Mouse (Mus musculus) kidney, postnatal 36 days (tissue): Measurements from ENCODE around the gene Prps1l1.
A peak's percentile ranks its signal among the peaks of the same experiment; 100 is the strongest.

Experiments used
- DNase-seq, 2 experiments: peaks; one replicate each; pipeline ENCODE4 v3.0.0; 2021 to 2022; ENCODE audit warnings: mixed read lengths in 2 of 2

Gene Prps1l1

DNA sequence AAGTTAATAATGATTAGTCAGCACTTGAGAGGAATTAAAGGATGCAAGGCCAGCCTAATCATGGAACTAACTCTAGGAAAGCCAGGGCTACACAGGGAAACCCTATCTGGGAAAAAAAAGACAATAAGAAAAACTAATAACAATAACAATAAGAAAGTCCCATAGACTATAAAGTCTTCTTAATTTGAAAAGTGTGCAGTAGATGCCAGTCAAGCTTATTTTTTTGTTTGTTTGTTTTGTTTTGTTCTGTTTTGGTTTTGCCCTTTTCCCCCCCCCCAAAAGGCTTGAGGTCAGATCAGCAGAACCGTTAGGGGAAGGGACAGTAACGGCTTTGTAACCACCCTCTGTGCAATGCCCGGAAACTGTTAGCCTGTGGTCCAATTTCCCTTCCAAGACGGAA, at the start of gene Prps1l1:
Gene Prps1l1, plus strand, starts transcription at position 301 of the 400 bp plus-strand sequence.
- DNase-seq, result no peak

DNA sequence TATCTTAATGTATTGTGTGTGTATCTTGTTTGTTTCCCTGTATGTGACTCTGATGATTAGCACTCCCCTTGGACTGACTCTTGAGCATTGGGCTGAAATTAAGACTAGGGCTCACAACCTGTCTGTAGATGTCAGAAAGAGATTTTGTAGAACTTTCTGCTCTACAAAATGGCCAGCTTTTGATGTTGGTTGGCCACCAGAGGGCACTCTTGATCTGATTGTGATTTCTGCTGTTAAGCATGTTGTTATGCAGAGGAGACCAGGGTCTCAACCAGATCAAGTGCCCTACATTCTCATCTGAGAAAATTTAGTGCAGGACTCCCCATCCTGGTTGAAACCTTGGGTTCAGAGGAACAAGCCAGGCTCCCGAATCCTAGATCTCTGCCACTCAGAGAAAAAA, 46.6 kb upstream of the Prps1l1 start:
- DNase-seq, result peak; percentile 1 to 56

DNA sequence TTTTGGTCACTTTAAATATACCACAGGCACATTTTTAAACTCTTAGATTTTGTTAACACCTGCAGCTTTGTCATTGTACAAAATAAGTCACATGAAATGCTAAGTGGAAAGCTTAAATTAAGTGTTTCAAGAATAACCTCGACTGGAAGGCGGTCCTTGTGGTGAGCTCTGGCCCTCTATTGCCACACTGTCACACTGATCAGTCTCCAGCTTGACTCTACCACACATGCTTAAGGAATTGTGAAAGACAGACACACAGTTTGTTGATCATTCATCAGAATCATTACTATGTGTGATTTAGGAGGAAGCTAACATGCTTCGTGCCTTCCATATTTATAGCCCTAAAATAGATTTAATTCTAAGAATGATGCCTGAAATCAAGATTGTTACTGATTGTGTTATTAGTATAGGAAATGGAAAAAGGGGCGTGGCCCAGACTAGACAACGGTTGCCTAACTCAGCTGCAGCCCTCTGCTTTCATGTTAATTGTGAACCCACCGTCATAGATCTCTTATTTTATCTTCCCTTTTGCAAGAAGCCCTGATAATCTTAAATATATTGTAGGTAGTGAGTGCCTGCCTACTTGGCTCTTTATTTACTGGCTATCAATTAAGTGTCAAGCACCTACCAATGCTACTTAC, 35.4 kb upstream of the Prps1l1 start:
- DNase-seq, result no peak

DNA sequence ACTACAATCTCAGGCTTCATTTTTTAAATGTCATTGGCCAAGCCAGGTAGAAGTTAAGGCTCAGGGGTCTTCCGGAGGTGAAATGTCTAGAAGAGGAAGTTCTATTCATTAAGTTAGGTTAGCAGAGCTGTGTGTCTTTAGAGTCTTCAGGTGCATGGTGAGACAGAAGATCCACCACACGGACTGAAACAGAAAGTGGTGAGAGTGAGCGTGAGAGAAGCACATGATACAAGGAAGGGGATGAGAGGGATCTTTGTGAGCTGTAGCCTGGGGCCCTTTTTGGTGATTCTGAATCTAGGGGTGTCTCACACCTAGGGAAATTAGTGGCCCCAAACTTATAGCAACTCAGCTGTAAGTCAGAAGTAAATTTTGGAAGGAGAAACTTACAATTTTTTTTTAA, 8.6 kb upstream of the Prps1l1 start:
- DNase-seq, result no peak

DNA sequence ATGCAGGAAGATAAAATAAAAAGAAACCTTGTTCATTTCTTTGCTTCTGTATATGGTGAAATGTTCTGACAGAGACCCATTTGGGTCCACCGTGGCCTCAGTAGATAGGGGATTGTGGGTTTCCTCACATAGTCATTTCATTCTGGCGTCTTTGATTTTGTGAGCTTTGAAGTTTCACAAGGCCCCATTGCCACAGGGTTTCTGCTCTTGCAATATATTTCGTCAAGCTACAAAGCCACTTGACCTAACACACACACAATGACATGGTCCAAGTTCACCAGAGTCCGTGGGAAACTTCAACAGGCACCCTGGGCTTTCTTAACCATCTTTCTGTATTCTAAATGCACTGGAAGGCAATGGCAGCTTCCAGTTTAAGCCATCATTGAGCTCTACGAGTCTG, 1.3 kb downstream of the Prps1l1 start:
- no peak for DNase-seq

DNA sequence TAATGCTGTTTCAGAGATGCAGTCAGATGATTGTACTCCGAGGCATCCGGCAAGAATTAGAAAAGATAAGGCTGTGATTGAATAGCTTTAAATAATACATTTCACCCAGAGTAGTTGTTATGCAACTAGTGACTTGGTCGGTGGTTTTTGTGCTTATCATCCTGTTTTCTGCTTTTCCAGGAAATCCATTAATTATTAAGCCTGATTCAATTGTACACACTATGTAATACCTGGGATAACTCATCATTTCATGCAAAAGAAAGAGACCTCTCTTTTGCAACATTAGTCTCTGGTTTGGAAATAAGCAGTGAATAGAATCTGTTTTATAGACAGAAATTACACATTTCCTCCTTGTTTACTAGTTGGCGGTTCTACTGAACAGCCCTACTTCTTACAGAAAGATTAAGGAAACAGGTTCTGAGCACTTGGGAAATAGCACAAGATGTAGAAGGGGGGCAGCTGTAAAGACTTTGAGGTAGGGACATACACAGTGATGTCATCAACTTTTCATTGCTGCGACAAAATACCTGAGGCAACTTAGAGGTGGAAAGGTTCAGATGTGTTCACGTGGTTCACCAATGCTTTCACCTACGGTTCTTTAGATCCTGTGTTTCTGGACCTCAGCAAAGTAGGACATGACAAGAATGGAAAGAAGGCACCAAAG, 5.1 kb downstream of the Prps1l1 start:
- DNase-seq, result no peak

DNA sequence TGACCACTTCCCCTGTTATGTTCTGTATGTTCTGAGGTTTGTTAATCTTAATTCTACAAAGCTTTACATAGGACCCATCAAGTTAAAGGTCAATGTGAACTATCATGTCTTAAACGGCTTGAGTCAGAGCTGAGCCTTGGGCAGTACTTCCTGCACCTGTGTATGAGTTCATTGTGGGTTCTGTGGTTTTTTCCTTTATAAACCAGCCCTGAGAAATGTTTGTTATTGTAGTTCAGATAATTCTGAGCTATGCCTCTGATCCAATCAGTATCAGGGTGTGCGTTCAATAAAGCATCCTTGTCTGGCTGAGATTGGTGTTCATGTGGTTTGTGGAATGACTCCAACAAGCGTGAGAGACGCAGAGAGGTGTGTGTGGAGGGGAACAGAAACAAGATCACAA, 5.8 kb downstream of the Prps1l1 start:
- DNase-seq, result no peak

DNA sequence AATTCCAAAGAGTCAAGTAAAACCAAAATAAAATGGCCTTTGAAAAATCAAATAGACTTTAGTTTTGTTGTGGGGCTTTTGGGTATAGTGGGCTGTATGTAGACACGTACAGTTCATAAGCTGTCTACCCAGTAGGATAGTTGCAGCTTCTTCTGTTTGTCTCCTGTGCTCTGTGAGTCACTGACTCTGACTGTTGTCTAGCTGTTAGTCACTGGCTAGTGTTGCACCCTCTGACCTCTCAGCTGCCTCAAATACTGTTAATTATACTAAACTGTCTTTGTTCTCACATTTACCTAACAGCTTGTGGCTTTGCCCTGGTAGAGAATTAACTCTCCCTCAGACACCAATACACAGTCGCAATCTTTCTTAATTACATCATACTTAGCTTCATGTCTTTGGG, 7.3 kb downstream of the Prps1l1 start:
- no peak for DNase-seq

DNA sequence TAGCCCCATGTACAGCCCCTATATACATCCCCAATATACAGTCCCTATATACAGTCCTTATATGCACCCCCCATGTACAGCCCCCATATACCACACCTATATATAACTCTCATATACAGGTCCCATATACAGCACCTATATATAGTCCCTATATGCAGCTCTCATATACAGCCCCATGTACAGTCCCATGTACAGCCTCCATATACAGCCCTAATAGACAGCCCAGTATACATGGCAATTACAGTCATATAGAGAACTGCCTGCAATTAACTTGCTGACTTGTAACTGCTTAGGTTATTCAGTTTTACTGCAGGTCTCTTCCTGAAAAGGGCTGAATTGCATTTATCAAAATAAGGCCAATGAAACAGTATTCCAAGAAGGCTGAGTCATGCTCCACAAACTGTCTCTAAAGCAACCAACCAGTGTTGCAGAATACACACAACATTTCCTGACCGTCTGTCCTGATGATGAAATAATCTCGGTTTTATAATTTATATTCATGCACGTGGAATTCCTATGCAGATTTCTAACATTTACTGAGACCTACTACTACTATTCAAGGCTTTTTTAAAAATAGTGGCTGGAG, 13.1 kb downstream of the Prps1l1 start:
- no peak for DNase-seq

DNA sequence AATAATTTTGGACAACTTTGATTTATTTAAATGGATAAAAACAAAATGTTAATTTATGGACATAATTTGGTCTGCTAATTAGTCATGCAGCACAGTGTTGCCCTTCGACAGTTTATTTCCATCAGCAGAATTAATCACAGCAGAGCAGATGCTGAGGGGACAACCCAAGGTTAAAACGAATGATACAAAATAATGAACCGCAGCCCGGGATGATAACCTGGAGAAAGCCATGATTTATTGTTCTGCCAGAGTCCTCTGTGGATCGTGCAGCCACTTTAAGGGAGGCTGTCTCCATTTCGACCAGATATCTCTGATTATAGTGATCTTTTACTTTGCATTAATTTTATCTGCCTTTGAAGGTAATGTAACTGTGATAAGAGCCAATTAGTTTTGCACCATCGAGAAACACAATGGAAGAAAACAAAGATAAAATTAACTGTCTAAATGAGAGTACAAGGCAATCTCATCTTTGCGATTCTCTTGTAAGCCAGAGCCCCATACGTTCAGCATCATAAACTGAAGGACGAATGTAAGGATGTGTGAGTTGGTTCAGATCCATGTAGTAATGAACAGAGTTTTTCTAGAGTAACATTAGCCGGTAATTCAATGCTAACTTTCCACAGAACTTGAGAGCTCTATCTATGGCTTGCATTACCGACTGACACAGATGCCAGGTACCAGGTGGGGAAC, 14.4 kb downstream of the Prps1l1 start:
- no peak for DNase-seq

DNA sequence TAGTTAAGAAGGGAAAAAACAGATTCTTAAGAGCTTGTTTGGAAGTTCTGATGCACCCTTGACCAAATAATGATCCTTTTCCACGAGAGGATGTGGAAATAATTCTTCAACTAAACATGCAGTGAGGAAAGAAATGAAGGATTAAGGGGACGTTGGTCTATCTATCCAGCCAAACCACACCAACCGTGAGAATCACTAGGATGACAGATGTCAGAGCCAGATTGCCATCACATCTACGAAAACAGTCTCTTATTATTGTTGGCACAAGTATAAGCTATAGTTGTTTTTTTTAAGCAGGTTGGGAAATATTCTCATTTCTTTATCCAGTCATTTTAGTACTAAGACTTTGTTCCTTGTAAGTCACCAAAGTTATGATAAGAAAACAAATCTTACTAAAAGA, 15.8 kb downstream of the Prps1l1 start:
- DNase-seq, result no peak

DNA sequence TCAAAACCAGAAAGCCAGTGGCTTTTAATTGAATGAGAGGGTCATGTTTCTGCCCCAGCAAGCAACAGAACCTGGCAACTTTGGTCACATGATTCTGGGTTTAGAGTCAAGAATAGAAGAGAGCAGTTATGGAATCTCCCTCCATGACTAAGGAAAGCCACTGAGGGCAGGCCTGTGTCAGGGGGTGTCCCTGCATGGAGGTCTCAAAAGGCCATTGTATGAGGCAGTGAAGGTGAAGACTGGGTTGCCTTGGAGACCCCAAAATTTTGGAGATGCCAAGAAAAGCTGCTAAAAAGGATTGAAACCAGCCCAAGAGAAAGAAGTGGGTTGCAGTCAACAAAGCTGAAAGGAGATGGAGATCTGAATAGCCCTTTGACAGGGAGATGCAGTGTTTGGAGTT, 21.2 kb downstream of the Prps1l1 start:
- no peak for DNase-seq

DNA sequence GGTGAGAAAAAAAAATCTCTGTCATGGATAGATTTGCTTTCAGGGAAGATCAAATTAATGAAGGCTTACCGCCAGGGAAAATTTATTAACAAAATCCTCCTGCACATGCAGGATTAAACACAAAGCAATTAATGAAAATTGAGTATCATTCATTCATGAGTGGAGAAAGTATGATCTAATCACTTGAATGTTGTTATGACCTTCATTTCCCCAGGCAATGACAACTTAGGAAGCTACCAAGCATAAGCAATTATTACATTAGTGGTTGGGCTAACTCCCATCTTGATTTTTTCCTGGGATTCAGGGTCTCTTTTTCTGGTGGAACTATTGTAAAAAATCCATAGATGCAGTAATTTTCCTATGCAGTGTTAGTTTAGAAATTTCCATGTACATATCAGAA, 23.3 kb downstream of the Prps1l1 start:
- DNase-seq, result no peak

DNA sequence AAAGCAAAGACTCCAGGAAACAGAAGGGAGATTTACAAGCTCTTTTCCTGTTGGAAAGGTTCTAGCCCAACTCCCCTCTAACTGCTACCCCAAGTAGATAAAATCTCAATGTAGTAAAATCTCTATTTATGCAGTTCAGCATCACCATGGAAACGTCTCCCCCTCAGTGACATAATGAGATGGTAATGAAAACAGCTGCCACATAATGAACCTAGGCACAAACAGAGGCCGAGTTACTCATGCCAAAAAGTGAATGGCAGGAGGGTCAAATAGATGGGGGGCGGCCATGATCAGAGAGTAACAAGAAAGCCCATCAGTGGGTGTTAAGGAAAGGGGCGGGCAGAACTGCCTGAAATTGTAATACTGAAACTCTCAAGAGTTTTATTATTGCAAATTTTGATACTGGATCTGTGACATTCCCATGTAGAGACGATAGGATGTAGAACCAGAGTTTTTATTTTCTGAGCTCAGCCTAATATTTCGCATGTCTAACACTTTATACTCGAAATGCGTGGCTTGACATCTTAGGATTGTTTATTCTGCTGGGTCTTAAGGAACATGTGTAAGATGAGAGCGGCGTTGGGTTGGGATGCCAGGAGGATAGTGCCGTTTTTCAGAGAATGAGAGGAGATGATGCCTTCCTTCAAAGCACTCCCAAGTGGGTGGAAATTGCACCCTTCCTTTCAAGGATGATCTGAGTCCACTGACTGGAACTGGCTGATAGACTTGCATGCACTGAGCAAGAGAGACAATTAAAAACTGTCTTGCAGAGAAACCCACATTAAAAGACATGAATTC, 24.0 kb downstream of the Prps1l1 start:
- DNase-seq, result peak in 1 of 2 experiments; percentile 15

DNA sequence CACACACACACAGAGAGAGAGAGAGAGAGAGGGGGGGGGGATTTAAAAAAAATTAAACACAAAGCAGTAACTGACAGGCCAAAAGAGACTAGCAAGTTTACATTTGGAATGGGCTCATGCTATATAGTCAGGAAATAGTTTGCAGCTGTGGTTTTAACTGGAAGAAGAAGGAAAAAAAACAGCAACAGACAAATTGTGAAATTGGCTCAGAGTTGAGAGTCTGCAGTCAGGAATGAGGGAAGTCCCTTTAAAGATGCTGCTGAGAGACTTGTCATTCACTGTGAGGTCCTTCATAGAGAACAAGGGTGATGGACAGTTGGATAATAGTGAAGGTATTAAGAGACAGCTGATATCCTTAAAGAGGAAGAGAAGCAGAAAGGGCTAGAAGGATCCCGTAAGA, 26.9 kb downstream of the Prps1l1 start:
- DNase-seq, result no peak

DNA sequence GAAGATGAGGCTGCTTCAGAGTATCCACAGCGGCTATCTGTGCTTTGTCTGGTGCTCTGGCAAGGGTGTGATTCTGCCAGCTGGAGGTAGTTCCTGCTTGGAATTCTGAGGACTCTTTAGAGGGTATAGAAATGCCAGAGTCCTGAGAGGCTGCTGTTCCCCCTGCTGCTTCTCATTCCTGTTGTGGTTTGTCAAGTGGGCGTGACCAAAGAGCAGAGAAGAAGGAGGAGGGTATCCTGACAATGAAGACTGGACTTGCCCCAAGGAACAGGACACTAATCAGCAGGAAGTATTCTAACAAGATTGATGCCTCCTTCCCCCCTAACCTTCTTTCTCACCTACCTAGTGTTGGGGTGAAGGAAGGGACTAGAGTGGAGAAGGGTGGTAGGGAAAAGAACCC, 29.4 kb downstream of the Prps1l1 start:
- no peak for DNase-seq

DNA sequence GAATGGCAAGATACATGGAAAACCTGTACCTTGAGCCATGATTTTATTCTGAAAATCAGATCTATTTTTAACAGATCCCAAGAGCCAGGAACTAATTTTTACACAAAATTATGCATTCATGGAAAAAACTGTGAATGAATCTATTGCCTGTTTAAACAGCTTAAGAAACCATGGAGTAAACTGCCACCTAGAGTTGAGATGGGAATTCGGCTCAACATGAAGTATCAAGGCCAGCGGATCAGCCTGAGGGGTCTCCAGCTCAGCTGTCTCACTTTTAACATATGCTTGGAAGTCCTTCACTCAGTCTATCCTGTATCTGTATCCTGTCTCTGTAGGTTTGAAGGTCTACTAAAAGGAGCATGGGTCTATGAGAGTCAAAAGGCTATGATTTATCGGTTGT, 31.5 kb downstream of the Prps1l1 start:
- no peak for DNase-seq

DNA sequence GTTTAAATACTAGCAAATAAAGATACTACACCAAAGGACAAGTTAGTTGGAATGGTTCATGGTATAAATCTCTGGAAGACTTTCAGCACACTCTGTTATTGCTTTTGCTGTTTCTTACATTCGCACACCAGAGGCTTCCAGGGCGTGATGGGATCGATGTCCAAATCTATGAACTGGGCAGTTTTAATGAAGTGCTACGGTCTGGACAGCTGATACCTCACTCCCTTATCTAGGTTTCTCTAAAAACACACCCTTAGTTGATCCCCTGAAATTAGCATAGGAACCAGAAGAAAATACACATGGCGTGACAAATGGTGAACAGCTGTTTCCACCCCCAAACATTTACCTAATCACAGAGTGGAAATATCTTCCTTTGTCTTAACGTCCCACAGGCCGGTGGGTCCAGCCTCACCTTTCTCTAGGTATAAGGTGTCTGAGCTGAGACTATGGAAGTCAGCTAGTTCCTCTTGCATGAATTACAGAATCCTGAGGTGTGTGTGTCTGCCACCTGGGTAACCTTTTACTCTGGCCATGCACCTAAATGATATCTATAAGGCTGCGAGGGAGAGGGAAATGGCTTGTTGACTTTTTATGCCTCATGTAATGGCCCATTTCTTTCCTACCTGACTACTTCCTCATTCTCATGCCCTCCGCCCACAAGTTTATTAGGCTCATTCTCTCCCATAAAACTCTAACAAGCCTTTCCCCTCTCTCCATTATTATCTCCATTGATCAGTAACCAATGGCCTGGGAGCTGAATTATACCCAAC, 32.1 kb downstream of the Prps1l1 start:
- DNase-seq, result no peak

DNA sequence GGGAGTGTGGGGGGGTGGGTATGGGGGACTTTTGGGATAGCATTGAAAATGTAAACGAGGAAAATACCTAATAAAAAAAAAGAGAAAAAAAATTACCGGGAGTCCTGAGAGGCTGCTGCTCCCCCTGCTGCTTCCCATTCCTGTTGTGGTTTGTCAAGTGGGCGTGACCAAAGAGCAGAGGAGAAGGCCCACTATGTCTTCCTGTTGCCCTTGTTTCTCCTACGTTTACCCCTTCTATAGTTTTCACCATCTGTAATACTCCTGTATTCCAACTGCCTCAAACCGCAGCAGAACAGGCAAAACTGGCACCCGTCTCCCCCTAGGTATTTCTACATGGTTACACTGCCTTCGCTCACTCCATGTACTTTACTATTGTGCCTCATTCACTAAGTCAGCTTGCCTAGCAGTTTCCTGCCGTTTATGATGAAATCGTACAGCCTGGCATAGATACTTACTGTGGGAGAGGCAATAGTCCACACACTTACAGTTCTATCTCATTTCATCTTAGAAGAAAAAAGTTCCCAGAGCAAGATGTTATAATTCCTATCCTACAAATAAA, 34.2 kb downstream of the Prps1l1 start:
- no peak for DNase-seq

DNA sequence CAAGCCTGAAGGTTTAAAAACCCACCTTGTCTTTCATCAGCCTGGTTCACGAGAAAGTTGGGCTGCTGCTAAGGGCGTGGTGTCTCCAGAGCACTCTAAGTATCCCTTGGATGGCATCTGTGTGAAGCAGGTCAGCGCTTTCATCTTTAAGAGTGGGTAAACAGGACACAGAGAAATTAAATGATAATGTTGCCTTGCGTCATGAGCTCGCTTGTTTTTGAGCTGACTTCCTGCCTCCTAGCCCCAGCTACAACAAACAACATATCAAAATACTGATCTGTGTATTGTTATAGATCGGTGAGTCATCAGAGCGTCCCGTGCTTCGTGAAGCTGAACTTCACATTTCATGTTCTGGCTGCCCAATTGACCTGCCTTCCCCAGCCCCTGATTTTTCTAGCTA, 36.7 kb downstream of the Prps1l1 start:
- DNase-seq, result no peak

DNA sequence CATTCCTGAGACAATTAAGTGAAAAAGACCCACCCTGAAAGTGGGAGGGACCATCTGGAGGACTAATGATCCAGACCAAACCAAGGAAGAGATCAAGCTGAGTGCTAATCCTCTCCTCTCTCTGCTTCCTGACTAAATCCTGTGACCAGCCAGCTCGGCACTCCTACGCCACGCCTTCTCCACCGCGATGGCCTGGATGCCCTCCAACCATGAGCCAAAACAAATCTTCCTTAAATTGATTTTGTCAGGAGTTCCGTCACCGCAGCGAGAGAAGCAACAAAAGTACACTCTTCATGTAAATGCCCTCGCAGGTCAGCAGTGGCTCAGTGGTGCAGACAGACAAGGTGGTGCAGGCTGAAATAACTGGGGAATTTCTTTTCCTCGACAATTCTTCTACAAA, 37.5 kb downstream of the Prps1l1 start:
- no peak for DNase-seq

DNA sequence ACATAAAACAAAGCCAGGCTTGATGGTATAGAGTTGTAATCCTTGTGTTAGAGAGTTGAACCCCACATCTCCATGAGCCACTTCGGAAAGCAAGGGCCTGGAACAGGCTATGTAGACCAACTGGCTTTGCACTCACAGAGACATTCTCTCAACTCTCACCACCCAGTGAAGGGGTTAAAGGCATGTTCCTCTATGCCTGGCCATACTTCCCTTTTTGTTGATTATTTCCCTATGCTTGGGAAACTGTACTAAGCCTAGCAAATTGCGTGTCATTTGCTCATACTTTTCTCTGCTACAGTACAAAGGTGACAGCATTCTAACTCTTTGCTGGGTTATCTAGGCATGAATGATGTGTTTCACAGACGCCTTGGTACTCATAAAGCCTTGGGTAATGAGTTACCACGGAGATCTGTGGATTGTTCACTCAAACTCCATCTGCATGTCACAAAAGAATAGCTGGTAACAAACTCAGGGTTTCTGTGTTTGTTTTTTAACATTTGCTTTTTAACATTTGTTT, 41.4 kb downstream of the Prps1l1 start:
- DNase-seq, result no peak
